Mouse (Mus musculus) CH12.LX (cell line): ENCODE measurements at regions not wholly inside any gene's neighbourhood (a gene's known extent, or its start where the extent isn't known, plus 50 kb on each side); places are given as distances from the start of the nearest gene placed in this dataset.

Experiments
- DNase-seq: peaks from one replicate; pipeline ENCODE4 v3.0.0-alpha.2; 2013; ENCODE audit errors: extremely low read depth
- H3K27ac ChIP-seq: 2 replicates; pipeline ENCODE4 v1.5.1; 2012; ENCODE audit warnings: low read depth, mild to moderate bottlenecking, control low read depth, moderate library complexity; ENCODE audit not compliant: insufficient read depth
- H3K27me3 ChIP-seq: replicated peaks from 2 replicates; pipeline ENCODE3; 2012; ENCODE audit warnings: inconsistent platforms
- H3K36me3 ChIP-seq, 2 experiments: replicated peaks in 1 of 2; 2 replicates each; pipeline versions ENCODE3 to v1.6.1; 2012; ENCODE audit warnings: inconsistent platforms in 1 of 2, low read length in 1 of 2, mild to moderate bottlenecking in 1 of 2, mixed read lengths in 1 of 2, moderate library complexity in 1 of 2; ENCODE audit not compliant: control insufficient read depth in 1 of 2, insufficient read depth in 1 of 2
- H3K4me1 ChIP-seq, 2 experiments: 2 replicates each; pipeline ENCODE4 v1.6.1; 2012; ENCODE audit warnings: inconsistent platforms in 1 of 2, moderate library complexity in 1 of 2; ENCODE audit not compliant: insufficient read depth in 2 of 2, control insufficient read depth in 1 of 2
- H3K4me2 ChIP-seq: 2 replicates; pipeline ENCODE4 v1.6.1; 2012; ENCODE audit warnings: low read depth, mild to moderate bottlenecking, control low read depth; ENCODE audit not compliant: poor library complexity, insufficient read depth, severe bottlenecking
- H3K4me3 ChIP-seq, 3 experiments: fragments of 150-350 bp in 1 of 3; sonication (generic) in 1 of 3; replicated peaks in 1 of 3; 2 replicates each; pipeline versions ENCODE3 to v1.5.1; 2011 to 2012; ENCODE audit warnings: low read depth in 2 of 3, low read length in 2 of 3, mild to moderate bottlenecking in 2 of 3, moderate library complexity in 2 of 3, control low read depth in 1 of 3, improper control_type of control experiment in 1 of 3, inconsistent platforms in 1 of 3, mixed read lengths in 1 of 3; ENCODE audit not compliant: poor library complexity in 1 of 3
- H3K79me2 ChIP-seq: replicated peaks from 2 replicates; pipeline ENCODE4 v1.6.1; 2012; ENCODE audit warnings: mild to moderate bottlenecking, moderate library complexity; ENCODE audit not compliant: control insufficient read depth, poor library complexity, insufficient read depth, severe bottlenecking; ENCODE audit errors: extremely low read depth
- H3K9ac ChIP-seq: 2 replicates; pipeline ENCODE4 v1.6.1; 2012; ENCODE audit warnings: low read depth, mild to moderate bottlenecking, control low read depth, moderate library complexity; ENCODE audit not compliant: insufficient read depth
- H3K9me3 ChIP-seq: replicated peaks from 2 replicates; pipeline ENCODE3; 2012; ENCODE audit warnings: low read length, inconsistent platforms, mixed read lengths
- CHD1 ChIP-seq: IDR thresholded peaks from 2 replicates; pipeline ENCODE4 v1.6.1; 2012; ENCODE audit warnings: low read depth, low read length, improper control_type of control experiment, inconsistent platforms
- CHD2 ChIP-seq: IDR thresholded peaks from 2 replicates; pipeline ENCODE4 v1.6.1; 2011; ENCODE audit warnings: low read length, improper control_type of control experiment
- CTCF ChIP-seq, 2 experiments: IDR thresholded peaks in 1 of 2; conservative IDR thresholded peaks in 1 of 2; 2 replicates each; pipeline ENCODE4 v1.5.1; 2011 to 2012; ENCODE audit warnings: low read depth in 2 of 2, low read length in 2 of 2, improper control_type of control experiment in 1 of 2, inconsistent platforms in 1 of 2, mild to moderate bottlenecking in 1 of 2, moderate library complexity in 1 of 2
- ELF1 ChIP-seq: IDR thresholded peaks from 2 replicates; pipeline ENCODE4 v1.6.1; 2014; ENCODE audit warnings: low read depth, mild to moderate bottlenecking, inconsistent platforms, low read length, improper control_type of control experiment
- ETS1 ChIP-seq: conservative IDR thresholded peaks from 2 replicates; pipeline ENCODE4 v1.6.1; 2012; ENCODE audit warnings: low read depth, mild to moderate bottlenecking, inconsistent platforms, low read length, improper control_type of control experiment, moderate library complexity
- GABPA ChIP-seq: IDR thresholded peaks from 2 replicates; pipeline ENCODE4 v1.6.1; 2012; ENCODE audit warnings: low read depth, low read length, improper control_type of control experiment, inconsistent platforms; ENCODE audit not compliant: insufficient replicate concordance
- HCFC1 ChIP-seq: IDR thresholded peaks from 2 replicates; pipeline ENCODE4 v1.6.1; 2012; ENCODE audit warnings: low read depth, mild to moderate bottlenecking, inconsistent platforms, low read length, improper control_type of control experiment
- IRF4 ChIP-seq: IDR thresholded peaks from 2 replicates; pipeline ENCODE4 v1.6.1; 2014; ENCODE audit warnings: low read depth, mild to moderate bottlenecking, inconsistent platforms, low read length, improper control_type of control experiment
- KAT2A ChIP-seq: IDR thresholded peaks from 2 replicates; pipeline ENCODE4 v1.6.1; 2012; ENCODE audit warnings: low read length, improper control_type of control experiment, inconsistent platforms; ENCODE audit not compliant: insufficient replicate concordance
- MAFK ChIP-seq: IDR thresholded peaks from 2 replicates; pipeline ENCODE4 v1.6.1; 2011; ENCODE audit warnings: low read length, improper control_type of control experiment; ENCODE audit not compliant: insufficient replicate concordance
- MAZ ChIP-seq: IDR thresholded peaks from 2 replicates; pipeline ENCODE4 v1.6.1; 2012; ENCODE audit warnings: low read depth, mild to moderate bottlenecking, inconsistent platforms, low read length, improper control_type of control experiment, moderate library complexity
- MEF2A ChIP-seq: IDR thresholded peaks from 2 replicates; pipeline ENCODE4 v1.6.1; 2014; ENCODE audit warnings: low read depth, mild to moderate bottlenecking, inconsistent platforms, low read length, improper control_type of control experiment, borderline replicate concordance
- MYC ChIP-seq: IDR thresholded peaks from 2 replicates; pipeline ENCODE4 v1.6.1; 2011; ENCODE audit warnings: low read depth, mild to moderate bottlenecking, improper control_type of control experiment, low read length
- NELFE ChIP-seq: IDR thresholded peaks from 2 replicates; pipeline ENCODE4 v1.6.1; 2011; ENCODE audit warnings: low read depth, low read length, improper control_type of control experiment
- NRF1 ChIP-seq: IDR thresholded peaks from 2 replicates; pipeline ENCODE4 v1.6.1; 2014; ENCODE audit warnings: low read depth, mild to moderate bottlenecking, inconsistent platforms, low read length, improper control_type of control experiment, moderate library complexity
- PAX5 ChIP-seq: IDR thresholded peaks from 2 replicates; pipeline ENCODE4 v1.6.1; 2012; ENCODE audit warnings: low read length, inconsistent platforms, mixed read lengths
- POLR2A ChIP-seq: IDR thresholded peaks from 2 replicates; pipeline ENCODE4 v1.6.1; 2011; ENCODE audit warnings: low read depth, mild to moderate bottlenecking, improper control_type of control experiment, low read length
- SIN3A ChIP-seq: IDR thresholded peaks from 2 replicates; pipeline ENCODE4 v1.6.1; 2012; ENCODE audit warnings: low read length, improper control_type of control experiment, inconsistent platforms
- SMC3 ChIP-seq: IDR thresholded peaks from 2 replicates; pipeline ENCODE4 v1.6.1; 2011; ENCODE audit warnings: low read depth, low read length, improper control_type of control experiment
- TBP ChIP-seq: conservative IDR thresholded peaks from 2 replicates; pipeline ENCODE4 v1.6.1; 2011; ENCODE audit warnings: low read depth, low read length, improper control_type of control experiment
- UBTF ChIP-seq: IDR thresholded peaks from 2 replicates; pipeline ENCODE4 v1.6.1; 2012; ENCODE audit warnings: low read depth, mild to moderate bottlenecking, inconsistent platforms, low read length, improper control_type of control experiment, moderate library complexity
- USF2 ChIP-seq: conservative IDR thresholded peaks from 2 replicates; pipeline ENCODE4 v1.6.1; 2011; ENCODE audit warnings: low read depth, low read length, improper control_type of control experiment
- ZC3H11A ChIP-seq: IDR thresholded peaks from 2 replicates; pipeline ENCODE4 v1.6.1; 2012; ENCODE audit warnings: low read depth, mild to moderate bottlenecking, inconsistent platforms, low read length, improper control_type of control experiment
- ZKSCAN1 ChIP-seq: IDR thresholded peaks from 2 replicates; pipeline ENCODE4 v1.6.1; 2012; ENCODE audit warnings: low read depth, inconsistent platforms, low read length, improper control_type of control experiment, borderline replicate concordance
- ZMIZ1 ChIP-seq: IDR thresholded peaks from 2 replicates; pipeline ENCODE4 v1.6.1; 2012; ENCODE audit warnings: low read depth, mild to moderate bottlenecking, inconsistent platforms, low read length, improper control_type of control experiment
- dilution Hi-C: fragments of 300-500 bp; cut with MboI; formaldehyde crosslinking; loops from 2 replicates; pipeline ENCODE4 v1.14.3; 2020; ENCODE audit warnings: low sequenced_read_pairs; ENCODE audit not compliant: extremely low pct_unique_long_range_greater_than_20kb, extremely low pct_ligation_motif_present
- in situ Hi-C: fragments of 300-500 bp; cut with MboI; formaldehyde crosslinking; loops from 3 replicates; pipeline ENCODE4 v1.14.3; 2019; ENCODE audit warnings: low sequenced_read_pairs, low pct_ligation_motif_present, low pct_unique_long_range_greater_than_20kb, mixed read lengths

GRCm38 (mm10) chr12:96130796-96131512 is 438.9 kb downstream of the Flrt2 start:
- dilution Hi-C loops: no loop called here
- TF ChIP-seq KAT2A (no peak), ETS1 (no peak), UBTF (no peak), ZMIZ1 (no peak), POLR2A (no peak), NELFE (no peak), CHD2 (no peak), ZKSCAN1 (no peak), NRF1 (no peak), CTCF (conservative IDR thresholded peaks at IDR 0.05 in 1 of 2, IDR thresholded peaks at IDR 0.05 in 1 of 2; ENCODE audit: low read depth in 2 of 2, low read length in 2 of 2) (no peak), SMC3 (no peak), MYC (no peak), MAFK (no peak), MEF2A (no peak)
- TF ChIP-seq, all 38 proteins: peak for 0

GRCm38 (mm10) chr12:96134136-96134535 is 442.1 kb downstream of the Flrt2 start:
- dilution Hi-C loops: no loop called here
- Histone ChIP-seq H3K4me3 (no peak overlapping the region), H3K36me3 (no peaks in the 10 kb centered on the region), H3K4me1 (no peaks in the 10 kb centered on the region), H3K27ac (no peak overlapping the region), H3K27me3 (no peaks in the 10 kb centered on the region), H3K79me2 (no peaks in the 10 kb centered on the region), H3K4me2 (no peak overlapping the region)
- no peak for TF ChIP-seq SIN3A
- no peak for TF ChIP-seq KAT2A
- TF ChIP-seq NRF1: no peak
- TF ChIP-seq CHD1: no peak
- TF ChIP-seq MAZ: no peak
- no peak for TF ChIP-seq HCFC1
- no peak for TF ChIP-seq USF2
- TF ChIP-seq CTCF (conservative IDR thresholded peaks at IDR 0.05 in 1 of 2, IDR thresholded peaks at IDR 0.05 in 1 of 2; ENCODE audit: low read depth in 2 of 2, low read length in 2 of 2): no peak
- TF ChIP-seq UBTF: no peak
- TF ChIP-seq IRF4: no peak
- no peak for TF ChIP-seq ZMIZ1
- TF ChIP-seq MEF2A: no peak
- no peak for TF ChIP-seq GABPA
- no peak for TF ChIP-seq NELFE
- no peak for TF ChIP-seq TBP
- no peak for TF ChIP-seq MYC
- no peak for TF ChIP-seq PAX5
- no peak for TF ChIP-seq ZKSCAN1
- TF ChIP-seq ZC3H11A: no peak
- TF ChIP-seq ELF1: no peak
- TF ChIP-seq, all 38 proteins: peak for 0
- Histone ChIP-seq H3K9me3 (peaks cover 20% of the 10 kb centered on the region), H3K9ac (no peak overlapping the region)
- DNase-seq: no peak
- in situ Hi-C loops: no loop called here

More at GRCm38 (mm10) chr12:96130796-96131512, 438.9 kb downstream of the Flrt2 start:
- Histone ChIP-seq H3K4me1 (no peaks in the 10 kb centered on the region), H3K4me3 (no peak overlapping the region), H3K27ac (no peak overlapping the region), H3K27me3 (no peaks in the 10 kb centered on the region), H3K4me2 (no peak overlapping the region), H3K79me2 (no peaks in the 10 kb centered on the region), H3K9me3 (peaks cover 26% of the 10 kb centered on the region), H3K9ac (no peak overlapping the region), H3K36me3 (no peaks in the 10 kb centered on the region)
- in situ Hi-C loops: no loop called here
- DNase-seq: no peak
